Mouse (Mus musculus): ENCODE measurements around the gene Stil.

GRCm38 (mm10) chr4:114999773-115000428, at the start of gene Stil:
- TF ChIP-seq CTCF (IDR thresholded peaks at IDR 0.05; ENCODE audit: control insufficient read depth, insufficient read depth, low read length), result no peak
- TF ChIP-seq POLR2A (IDR thresholded peaks at IDR 0.05; ENCODE audit: borderline replicate concordance, control insufficient read depth, low read depth, low read length), result peak; percentile 79

Data from bone marrow, adult 2 months (tissue).